7 mouse cellular contexts compared by ENCODE assay signal in the genomic region with DNA sequence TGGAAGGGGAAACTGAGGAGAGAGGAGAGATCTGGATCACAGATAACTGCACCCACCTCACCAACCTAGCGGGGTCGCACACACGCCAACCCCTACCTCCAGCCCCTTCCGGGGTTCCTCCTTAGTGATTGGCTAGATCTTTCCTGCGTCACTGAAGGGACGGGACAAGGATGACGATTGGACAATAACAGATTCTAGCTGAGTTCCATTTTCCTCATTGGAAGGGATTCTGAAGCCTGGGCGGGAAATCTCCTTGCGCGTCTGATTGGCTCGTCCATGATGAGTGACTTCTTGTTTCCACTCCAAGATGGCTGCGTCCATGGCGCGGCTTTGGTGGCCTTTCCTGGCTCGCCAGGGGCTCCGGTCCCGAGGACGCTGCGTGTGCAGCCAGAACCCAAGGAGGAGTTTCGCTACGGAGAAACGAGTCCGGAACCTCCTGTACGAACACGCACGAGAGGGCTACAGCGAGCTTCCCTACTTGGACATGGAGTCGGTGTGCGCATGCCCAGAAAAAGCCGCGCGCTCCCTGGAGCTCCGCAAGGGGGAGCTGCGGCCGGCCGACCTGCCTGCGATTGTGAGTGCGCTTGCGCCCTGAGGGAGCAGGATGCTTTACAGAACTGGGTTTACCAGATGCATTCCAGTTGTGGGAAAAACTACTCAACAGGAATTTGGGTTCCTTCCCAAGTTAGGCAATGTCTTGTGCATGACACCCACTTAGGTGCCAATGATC. TPM values are rescaled to one million over a fixed set of nuclear protein-coding genes. Genes with fewer than 3 reads are reported as not detected.
DNase-seq lines count a peak whose midpoint lies in the region; ATAC-seq lines count a peak whose summit lies in the region.

A gene (minus strand): TSS at position 112 of the 730 bp plus-strand sequence.
A gene (plus strand): TSS at position 284 of the 730 bp plus-strand sequence.

- ATAC-seq in embryonic facial prominence, embryonic 12.5 days (ENCODE audit: insufficient number of reproducible peaks, insufficient read depth, low FRiP score, low TSS enrichment): peak; percentile 95
- ATAC-seq in limb, embryonic 11.5 days (ENCODE audit: insufficient number of reproducible peaks, low FRiP score, low TSS enrichment, low read depth): peak; percentile 95
- peak; percentile 98 for ATAC-seq in midbrain, embryonic 14.5 days (ENCODE audit: low FRiP score, low TSS enrichment)

- peak within 1 kb of the TSS; percentile 80 for H3K27ac ChIP-seq in embryonic facial prominence, embryonic 12.5 days
- H3K27ac ChIP-seq in limb, embryonic 11.5 days (replicated peaks; ENCODE audit: low read depth, low read length): 0 out of 2 replicates have a peak within 1 kb of the TSS, but pooled peaks have one; percentile 48
- H3K27ac ChIP-seq in midbrain, embryonic 14.5 days (replicated peaks; ENCODE audit: low read depth, low read length): peak within 1 kb of the TSS; percentile 80

- peak; percentile 94 for DNase-seq in adrenal gland, postnatal 25 days
- DNase-seq in heart, adult 11 months: peak; percentile 100
- DNase-seq in kidney, adult 18-20 months: peak; percentile 99
- peak; percentile 97 for DNase-seq in limb, embryonic 11.5 days (ENCODE audit: low spot score)
- DNase-seq in midbrain, embryonic 14.5 days: peak; percentile 98
- peak; percentile 86 to 95 for DNase-seq in spleen, adult 18-20 months

- H3K27me3 ChIP-seq in embryonic facial prominence, embryonic 12.5 days: no peaks in the 10 kb centered on the region
- no peaks in the 10 kb centered on the region for H3K27me3 ChIP-seq in limb, embryonic 11.5 days (ENCODE audit: control insufficient read depth, insufficient read depth, low read length)
- no peaks in the 10 kb centered on the region for H3K27me3 ChIP-seq in midbrain, embryonic 14.5 days (ENCODE audit: control insufficient read depth, insufficient read depth, low read length)

- H3K9ac ChIP-seq in embryonic facial prominence, embryonic 12.5 days: peak within 1 kb of the TSS; percentile 81
- H3K9ac ChIP-seq in limb, embryonic 11.5 days (ENCODE audit: low read length): peak within 1 kb of the TSS; percentile 81
- peak within 1 kb of the TSS; percentile 73 for H3K9ac ChIP-seq in midbrain, embryonic 14.5 days (replicated peaks; ENCODE audit: low read length)

- H3K36me3 ChIP-seq in embryonic facial prominence, embryonic 12.5 days: peaks cover 50% of the 10 kb centered on the region
- H3K36me3 ChIP-seq in limb, embryonic 11.5 days (ENCODE audit: control insufficient read depth, insufficient read depth, low read length): peaks cover 15% of the 10 kb centered on the region
- H3K36me3 ChIP-seq in midbrain, embryonic 14.5 days (ENCODE audit: control insufficient read depth, insufficient read depth, low read length): peaks cover 24% of the 10 kb centered on the region; the same call in 1 of the 2 replicates

- peak within 1 kb of the TSS; percentile 92 for H3K4me2 ChIP-seq in embryonic facial prominence, embryonic 12.5 days (replicated peaks)
- peak within 1 kb of the TSS; percentile 91 for H3K4me2 ChIP-seq in limb, embryonic 11.5 days (ENCODE audit: low read depth, severe bottlenecking)
- H3K4me2 ChIP-seq in midbrain, embryonic 14.5 days (ENCODE audit: low read length): peak within 1 kb of the TSS; percentile 69

- no peaks in the 10 kb centered on the region for H3K9me3 ChIP-seq in embryonic facial prominence, embryonic 12.5 days
- no peaks in the 10 kb centered on the region for H3K9me3 ChIP-seq in limb, embryonic 11.5 days (ENCODE audit: control insufficient read depth, low read length)
- no peaks in the 10 kb centered on the region for H3K9me3 ChIP-seq in midbrain, embryonic 14.5 days (ENCODE audit: control insufficient read depth, low read length)

- peaks cover 8% of the 10 kb centered on the region for H3K4me1 ChIP-seq in embryonic facial prominence, embryonic 12.5 days
- H3K4me1 ChIP-seq in limb, embryonic 11.5 days (ENCODE audit: control insufficient read depth, insufficient read depth, low read length): 0 out of 2 replicates have a peak, but pooled peaks cover 7% of the 10 kb centered on the region
- peaks cover 10% of the 10 kb centered on the region for H3K4me1 ChIP-seq in midbrain, embryonic 14.5 days (ENCODE audit: control insufficient read depth, insufficient read depth, low read length)

- WGBS in embryonic facial prominence, embryonic 12.5 days: under 1% methylated on average over 39 of the region's 39 CpGs
- WGBS in limb, embryonic 11.5 days: under 1% methylated on average over 39 of the region's 39 CpGs
- WGBS in midbrain, embryonic 14.5 days: under 1% methylated on average over 39 of the region's 39 CpGs

- H3K4me3 ChIP-seq in embryonic facial prominence, embryonic 12.5 days: peak within 1 kb of the TSS; percentile 62
- peak within 1 kb of the TSS; percentile 76 for H3K4me3 ChIP-seq in limb, embryonic 11.5 days (ENCODE audit: low read depth, low read length)
- peak within 1 kb of the TSS; percentile 75 for H3K4me3 ChIP-seq in midbrain, embryonic 14.5 days (replicated peaks; ENCODE audit: low read depth, low read length)

RNA-seq across cellular contexts. Expression of the first gene that starts in this region (rescaled TPM):
- total RNA-seq in adrenal gland, postnatal 25 days (2021): 78.8 and 86.5 TPM in 2 replicates
- 135 and 138 TPM in 2 replicates for polyA plus RNA-seq in embryonic facial prominence, embryonic 12.5 days (2016; fragmentation: Nextera tagmentation; extraction: Ambion mirVana)
- 146 and 156 TPM in 2 replicates for polyA plus RNA-seq in limb, embryonic 11.5 days (2014; fragmentation: Nextera tagmentation; extraction: Ambion mirVana)
- polyA plus RNA-seq in midbrain, embryonic 14.5 days (2014; fragmentation: Nextera tagmentation; extraction: Ambion mirVana): 108 and 128 TPM in 2 replicates

RNA-seq across cellular contexts. Expression of the second gene that starts in this region (rescaled TPM):
- 15.4 and 22.3 TPM in 2 replicates for total RNA-seq in adrenal gland, postnatal 25 days (2021)
- 29.8 and 32.0 TPM in 2 replicates for polyA plus RNA-seq in embryonic facial prominence, embryonic 12.5 days (2016; fragmentation: Nextera tagmentation; extraction: Ambion mirVana)
- polyA plus RNA-seq in limb, embryonic 11.5 days (2014; fragmentation: Nextera tagmentation; extraction: Ambion mirVana): 34.9 and 35.8 TPM in 2 replicates
- polyA plus RNA-seq in midbrain, embryonic 14.5 days (2014; fragmentation: Nextera tagmentation; extraction: Ambion mirVana): 16.8 TPM in 2 replicates

Comparison
In these comparisons a context has a peak if more than half of its experiments do, and no peak if none do; other contexts are left out.
1. Peak in every context shown above with its lines: DNase-seq, ATAC-seq, H3K4me3 ChIP-seq and H3K27ac ChIP-seq.